Mouse (Mus musculus): Measurements from ENCODE around the gene Bpifa3. TPM values are rescaled to one million over a fixed set of nuclear protein-coding genes. Genes with fewer than 3 reads are reported as not detected.
A peak's percentile ranks its signal among the peaks of the same experiment; 100 is the strongest.

Bpifa3 gene
- total RNA-seq (2012; rRNA removed) (not detected in 2 replicates), total RNA-seq (2014; rRNA removed) (not detected in 2 replicates), polyA plus RNA-seq (2012; ENCODE audit: insufficient read length, low read depth) (not detected in 2 replicates)

- no peak within 1 kb of the TSS for H3K9ac ChIP-seq (ENCODE audit: insufficient read depth, low read depth)
- no peaks in the 10 kb centered on the region for H3K36me3 ChIP-seq (replicated peaks in 1 of 2; ENCODE audit: control insufficient read depth in 1 of 2, insufficient read depth in 1 of 2, low read length in 1 of 2)
- dilution Hi-C loops (cut with MboI; ENCODE audit: extremely low pct_ligation_motif_present, extremely low pct_unique_long_range_greater_than_20kb, low sequenced_read_pairs) (no loop called here), in situ Hi-C loops (cut with MboI; ENCODE audit: low pct_ligation_motif_present, low pct_unique_long_range_greater_than_20kb, low sequenced_read_pairs) (no loop called here)
- no peaks in the 10 kb centered on the region for H3K4me1 ChIP-seq (ENCODE audit: control insufficient read depth in 1 of 2, insufficient read depth in 2 of 2)
- H3K79me2 ChIP-seq (replicated peaks; ENCODE audit: control insufficient read depth, extremely low read depth, insufficient read depth, poor library complexity, severe bottlenecking), result no peaks in the 10 kb centered on the region
- no peak within 1 kb of the TSS for H3K4me2 ChIP-seq (ENCODE audit: insufficient read depth, low read depth, poor library complexity, severe bottlenecking)
- TF ChIP-seq SMC3 (IDR thresholded peaks at IDR 0.05; ENCODE audit: low read depth, low read length) (no peak), ZNF384 (IDR thresholded peaks at IDR 0.05; ENCODE audit: low read depth, low read length) (no peak), MAFK (IDR thresholded peaks at IDR 0.05; ENCODE audit: insufficient replicate concordance, low read length) (no peak), TCF12 (IDR thresholded peaks at IDR 0.05; ENCODE audit: low read depth, low read length) (no peak), ETS1 (conservative IDR thresholded peaks at IDR 0.05; ENCODE audit: low read depth, low read length) (no peak), POLR2A (IDR thresholded peaks at IDR 0.05; ENCODE audit: low read depth, low read length) (no peak), MYC (IDR thresholded peaks at IDR 0.05; ENCODE audit: low read depth, low read length) (no peak), PAX5 (IDR thresholded peaks at IDR 0.05; ENCODE audit: low read length) (no peak), SIN3A (IDR thresholded peaks at IDR 0.05; ENCODE audit: low read length) (no peak), CHD1 (IDR thresholded peaks at IDR 0.05; ENCODE audit: low read depth, low read length) (no peak), KAT2A (IDR thresholded peaks at IDR 0.05; ENCODE audit: insufficient replicate concordance, low read length) (no peak), RCOR1 (conservative IDR thresholded peaks at IDR 0.05; ENCODE audit: low read depth, low read length) (no peak), MAX (IDR thresholded peaks at IDR 0.05; ENCODE audit: low read length) (no peak)
- no peak within 1 kb of the TSS for H3K4me3 ChIP-seq (replicated peaks in 1 of 3; ENCODE audit: low read depth in 2 of 3, low read length in 2 of 3, poor library complexity in 1 of 3)
- peaks cover 5% of the 10 kb centered on the region for H3K9me3 ChIP-seq (replicated peaks; ENCODE audit: low read length)
- no peak for DNase-seq (ENCODE audit: extremely low read depth)
- H3K27me3 ChIP-seq (replicated peaks), result peaks cover 70% of the 10 kb centered on the region
- H3K27ac ChIP-seq (ENCODE audit: insufficient read depth, low read depth), result no peak within 1 kb of the TSS
Observed at GRCm38 (mm10) chr2:154130120-154130519, at the start of gene Bpifa3. TSS of gene Bpifa3 (plus strand) at chr2:154130336.

- Histone ChIP-seq H3K9me3 (replicated peaks; ENCODE audit: low read length) (no peaks in the 10 kb centered on the region), H3K4me3 (replicated peaks in 1 of 3; ENCODE audit: low read depth in 2 of 3, low read length in 2 of 3, poor library complexity in 1 of 3) (no peak overlapping the region), H3K4me1 (ENCODE audit: control insufficient read depth in 1 of 2, insufficient read depth in 2 of 2) (no peaks in the 10 kb centered on the region), H3K27ac (ENCODE audit: insufficient read depth, low read depth) (no peak overlapping the region), H3K36me3 (replicated peaks in 1 of 2; ENCODE audit: control insufficient read depth in 1 of 2, insufficient read depth in 1 of 2, low read length in 1 of 2) (no peaks in the 10 kb centered on the region), H3K9ac (ENCODE audit: insufficient read depth, low read depth) (no peak overlapping the region), H3K79me2 (replicated peaks; ENCODE audit: control insufficient read depth, extremely low read depth, insufficient read depth, poor library complexity, severe bottlenecking) (no peaks in the 10 kb centered on the region), H3K4me2 (ENCODE audit: insufficient read depth, low read depth, poor library complexity, severe bottlenecking) (no peak overlapping the region), H3K27me3 (replicated peaks) (peaks cover 45% of the 10 kb centered on the region)
- DNase-seq (ENCODE audit: extremely low read depth), result peak; percentile 7
- in situ Hi-C loops (cut with MboI; ENCODE audit: low pct_ligation_motif_present, low pct_unique_long_range_greater_than_20kb, low sequenced_read_pairs) (no loop called here), dilution Hi-C loops (cut with MboI; ENCODE audit: extremely low pct_ligation_motif_present, extremely low pct_unique_long_range_greater_than_20kb, low sequenced_read_pairs) (no loop called here)
- TF ChIP-seq HCFC1 (IDR thresholded peaks at IDR 0.05; ENCODE audit: low read depth, low read length) (no peak), USF2 (conservative IDR thresholded peaks at IDR 0.05; ENCODE audit: low read depth, low read length) (no peak), JUN (IDR thresholded peaks at IDR 0.05; ENCODE audit: insufficient read depth, low read depth, low read length) (no peak), ZKSCAN1 (IDR thresholded peaks at IDR 0.05; ENCODE audit: borderline replicate concordance, low read depth, low read length) (no peak), PAX5 (IDR thresholded peaks at IDR 0.05; ENCODE audit: low read length) (no peak), CHD2 (IDR thresholded peaks at IDR 0.05; ENCODE audit: low read length) (no peak), MAX (IDR thresholded peaks at IDR 0.05; ENCODE audit: low read length) (no peak), ZNF384 (IDR thresholded peaks at IDR 0.05; ENCODE audit: low read depth, low read length) (no peak), NRF1 (IDR thresholded peaks at IDR 0.05; ENCODE audit: low read depth, low read length) (no peak), RAD21 (IDR thresholded peaks at IDR 0.05; ENCODE audit: low read depth, low read length) (peak; percentile 55), USF1 (IDR thresholded peaks at IDR 0.05; ENCODE audit: low read depth, low read length) (no peak), CTCF (conservative IDR thresholded peaks at IDR 0.05 in 1 of 2, IDR thresholded peaks at IDR 0.05 in 1 of 2; ENCODE audit: low read depth in 2 of 2, low read length in 2 of 2) (peak in 1 of 2 experiments; percentile 71; a peak in 2 of 4 replicates), SMC3 (IDR thresholded peaks at IDR 0.05; ENCODE audit: low read depth, low read length) (peak; percentile 30; the same call in 1 of the 2 replicates), MYC (IDR thresholded peaks at IDR 0.05; ENCODE audit: low read depth, low read length) (no peak), POLR2AphosphoS2 (IDR thresholded peaks at IDR 0.05; ENCODE audit: low read depth, low read length) (no peak), MAFK (IDR thresholded peaks at IDR 0.05; ENCODE audit: insufficient replicate concordance, low read length) (no peak), KAT2A (IDR thresholded peaks at IDR 0.05; ENCODE audit: insufficient replicate concordance, low read length) (no peak), IRF4 (IDR thresholded peaks at IDR 0.05; ENCODE audit: low read depth, low read length) (no peak), ETS1 (conservative IDR thresholded peaks at IDR 0.05; ENCODE audit: low read depth, low read length) (no peak)
Observed at GRCm38 (mm10) chr2:154097734-154098133, 32.4 kb upstream of the Bpifa3 start.

Data from CH12.LX (cell line).